In the genomic region with DNA sequence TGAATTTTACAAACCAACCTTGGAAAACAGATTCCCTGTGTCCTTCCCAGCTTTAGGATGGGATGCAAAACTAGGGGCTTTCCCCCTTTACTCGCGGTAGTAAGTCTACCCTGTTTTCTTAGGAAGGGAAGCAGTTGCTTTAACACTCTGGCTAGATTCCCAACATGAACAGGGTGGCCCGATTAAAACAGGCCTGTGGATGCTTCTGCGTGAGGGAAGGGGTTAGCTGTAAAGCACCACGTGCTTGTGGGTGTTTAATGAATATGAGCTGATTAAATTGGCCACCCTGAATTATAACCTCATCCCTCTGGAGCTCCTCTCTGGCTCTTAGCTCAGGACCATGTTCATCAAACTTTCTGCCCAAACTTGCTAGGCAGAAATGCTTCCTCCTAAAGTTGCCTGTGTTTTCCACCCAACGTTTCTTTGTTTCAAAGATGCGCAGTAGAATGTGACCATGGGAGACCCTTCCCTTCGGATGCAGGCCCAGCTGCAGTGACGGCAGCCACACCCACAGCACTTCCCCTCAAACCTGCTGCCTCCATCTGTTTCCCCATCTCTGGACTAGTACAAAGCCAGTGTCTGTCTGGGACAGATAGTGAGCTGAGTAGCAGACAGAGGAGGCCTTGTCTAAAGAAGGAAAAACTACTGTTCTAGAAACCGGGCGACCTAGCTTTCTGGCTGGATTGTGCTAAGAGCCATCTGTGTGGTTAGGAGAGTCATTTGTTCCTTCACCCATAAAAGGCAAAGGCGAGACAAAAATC, we compare ENCODE assay signal across 9 mouse cellular contexts.
DNase-seq lines count a peak whose midpoint lies in the region; ATAC-seq lines count a peak whose summit lies in the region.
"Had no signal": no experiment of that assay in that cellular context is flagged by ENCODE, and none has a peak within 500 bp of the region (broad histone marks: within the 10 kb centered on the region; RNA-seq: fewer than 3 reads in every experiment).

No protein-coding gene starts in this region.

- no peak for ATAC-seq in kidney, embryonic 15.5 days (replicated peaks; ENCODE audit: low FRiP score)
- ATAC-seq in heart, embryonic 15.5 days (replicated peaks; ENCODE audit: insufficient number of reproducible peaks, insufficient read depth, low FRiP score, low read depth): no peak
- ATAC-seq in liver, embryonic 15.5 days (ENCODE audit: insufficient read depth): peak; percentile 34; the same call in 1 of the 2 replicates

- no peaks in the 10 kb centered on the region for H3K27me3 ChIP-seq in kidney, embryonic 15.5 days
- no peaks in the 10 kb centered on the region for H3K27me3 ChIP-seq in heart, embryonic 15.5 days
- H3K27me3 ChIP-seq in liver, embryonic 15.5 days: no peaks in the 10 kb centered on the region

- WGBS in kidney, embryonic 15.5 days: 63% methylated on average over 12 of the region's 12 CpGs
- WGBS in heart, embryonic 15.5 days: 56% methylated on average over 12 of the region's 12 CpGs
- 31% methylated on average over 12 of the region's 12 CpGs for WGBS in liver, embryonic 15.5 days (ENCODE audit: insufficient replicate concordance)

- H3K4me3 ChIP-seq in kidney, embryonic 15.5 days (replicated peaks): no peak overlapping the region
- no peak overlapping the region for H3K4me3 ChIP-seq in heart, embryonic 15.5 days
- no peak overlapping the region for H3K4me3 ChIP-seq in liver, embryonic 15.5 days (replicated peaks)
- H3K4me3 ChIP-seq: erythroblast, embryonic 14.5 days had no signal

- 0 out of 2 replicates have a peak, but pooled peaks cover 3% of the 10 kb centered on the region for H3K36me3 ChIP-seq in kidney, embryonic 15.5 days
- no peaks in the 10 kb centered on the region; the same call in 1 of the 2 replicates for H3K36me3 ChIP-seq in heart, embryonic 15.5 days
- no peaks in the 10 kb centered on the region for H3K36me3 ChIP-seq in liver, embryonic 15.5 days (replicated peaks)

- H3K9ac ChIP-seq in kidney, embryonic 15.5 days: no peak overlapping the region
- no peak overlapping the region for H3K9ac ChIP-seq in heart, embryonic 15.5 days
- H3K9ac ChIP-seq in liver, embryonic 15.5 days: no peak overlapping the region

- H3K9me3 ChIP-seq in kidney, embryonic 15.5 days (replicated peaks): peaks cover 13% of the 10 kb centered on the region; the same call in 1 of the 2 replicates
- H3K9me3 ChIP-seq in heart, embryonic 15.5 days (replicated peaks): peaks cover 8% of the 10 kb centered on the region; the same call in 1 of the 2 replicates
- H3K9me3 ChIP-seq in liver, embryonic 15.5 days (replicated peaks): 0 out of 2 replicates have a peak, but pooled peaks cover 2% of the 10 kb centered on the region

- peaks cover 22% of the 10 kb centered on the region; the same call in 1 of the 2 replicates for H3K4me1 ChIP-seq in kidney, embryonic 15.5 days
- H3K4me1 ChIP-seq in heart, embryonic 15.5 days (replicated peaks): peaks cover 6% of the 10 kb centered on the region; the same call in 1 of the 2 replicates
- peaks cover 6% of the 10 kb centered on the region for H3K4me1 ChIP-seq in liver, embryonic 15.5 days (replicated peaks)

- no peak for DNase-seq in kidney, adult 8-10 months
- DNase-seq in brain, adult 2 months (ENCODE audit: low read depth, low spot score): peak; percentile 78
- no peak for DNase-seq in spleen, postnatal 4 days (ENCODE audit: low spot score in 2 of 2)
- no peak for DNase-seq in kidney, postnatal 4 days
- DNase-seq in ovary, adult 18-20 months (ENCODE audit: low spot score): no peak

- H3K4me2 ChIP-seq in kidney, embryonic 15.5 days: no peak overlapping the region
- no peak overlapping the region for H3K4me2 ChIP-seq in heart, embryonic 15.5 days
- no peak overlapping the region for H3K4me2 ChIP-seq in liver, embryonic 15.5 days

- peak overlapping the region; percentile 55 for H3K27ac ChIP-seq in kidney, embryonic 15.5 days
- peak overlapping the region; percentile 43 for H3K27ac ChIP-seq in heart, embryonic 15.5 days
- H3K27ac ChIP-seq in liver, embryonic 15.5 days (replicated peaks): no peak overlapping the region
